Mouse (Mus musculus) cerebellum, postnatal 14 days (tissue): ENCODE measurements around the gene Ldoc1.

Source experiments
- DNase-seq, 2 experiments: peaks; one replicate each; pipeline ENCODE4 v3.0.0; 2021; ENCODE audit warnings: mixed read lengths in 2 of 2

Gene Ldoc1

GRCm38 (mm10) chrX:61709302-61710033 lies at the start of gene Ldoc1:
Gene Ldoc1 (plus strand): TSS chrX:61709497.
- peak; percentile 47 to 61 for DNase-seq

- peak; percentile 43 to 58 for DNase-seq
Observed at GRCm38 (mm10) chrX:61710131-61710530, 834 bp downstream of the Ldoc1 start.

GRCm38 (mm10) chrX:61722281-61723028 lies 13.2 kb downstream of the Ldoc1 start:
- peak; percentile 38 to 75 for DNase-seq

GRCm38 (mm10) chrX:61723029-61723980 lies 14.0 kb downstream of the Ldoc1 start:
- DNase-seq = peak; percentile 27 to 72

GRCm38 (mm10) chrX:61727516-61728310 lies 18.4 kb downstream of the Ldoc1 start:
- DNase-seq = no peak
